Mouse (Mus musculus): ENCODE data around the gene Izumo1. TPM values are rescaled to one million over a fixed set of nuclear protein-coding genes. Genes with fewer than 3 reads are reported as not detected.

Gene Izumo1
- 0.08 and 0.10 TPM in 2 replicates for polyA plus RNA-seq (2012; rRNA removed)

- no peak for DNase-seq (ENCODE audit: extremely low spot score in 1 of 2, low spot score in 1 of 2)
These were observed at the start of gene Izumo1 for GRCm38 (mm10) chr7:45621443-45621842. TSS of gene Izumo1 (plus strand) at chr7:45621811.

DNA sequence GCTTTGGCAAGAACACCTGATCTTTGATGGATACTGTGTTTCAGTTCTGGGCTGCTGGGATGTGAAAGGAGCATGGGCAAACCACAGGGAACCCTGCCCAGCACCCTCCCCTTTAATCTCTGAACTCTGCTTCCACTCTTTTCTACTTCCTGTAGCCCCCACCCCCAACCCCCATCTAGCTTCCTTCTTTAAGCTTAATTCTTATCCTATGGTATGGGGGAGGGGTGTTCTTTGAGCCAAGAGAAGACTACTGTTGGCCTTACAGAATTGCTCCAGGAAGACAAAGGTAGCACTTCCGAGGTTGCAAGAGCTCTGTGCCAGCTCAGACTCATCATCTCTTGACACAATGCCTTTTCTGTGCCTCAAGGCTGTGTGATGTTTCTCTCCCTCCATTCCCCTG is 49.6 kb upstream of the Izumo1 start:
- DNase-seq (ENCODE audit: extremely low spot score in 1 of 2, low spot score in 1 of 2) = no peak

GRCm38 (mm10) chr7:45573954-45574353 is 47.7 kb upstream of the Izumo1 start:
- no peak for DNase-seq (ENCODE audit: extremely low spot score in 1 of 2, low spot score in 1 of 2)

DNA sequence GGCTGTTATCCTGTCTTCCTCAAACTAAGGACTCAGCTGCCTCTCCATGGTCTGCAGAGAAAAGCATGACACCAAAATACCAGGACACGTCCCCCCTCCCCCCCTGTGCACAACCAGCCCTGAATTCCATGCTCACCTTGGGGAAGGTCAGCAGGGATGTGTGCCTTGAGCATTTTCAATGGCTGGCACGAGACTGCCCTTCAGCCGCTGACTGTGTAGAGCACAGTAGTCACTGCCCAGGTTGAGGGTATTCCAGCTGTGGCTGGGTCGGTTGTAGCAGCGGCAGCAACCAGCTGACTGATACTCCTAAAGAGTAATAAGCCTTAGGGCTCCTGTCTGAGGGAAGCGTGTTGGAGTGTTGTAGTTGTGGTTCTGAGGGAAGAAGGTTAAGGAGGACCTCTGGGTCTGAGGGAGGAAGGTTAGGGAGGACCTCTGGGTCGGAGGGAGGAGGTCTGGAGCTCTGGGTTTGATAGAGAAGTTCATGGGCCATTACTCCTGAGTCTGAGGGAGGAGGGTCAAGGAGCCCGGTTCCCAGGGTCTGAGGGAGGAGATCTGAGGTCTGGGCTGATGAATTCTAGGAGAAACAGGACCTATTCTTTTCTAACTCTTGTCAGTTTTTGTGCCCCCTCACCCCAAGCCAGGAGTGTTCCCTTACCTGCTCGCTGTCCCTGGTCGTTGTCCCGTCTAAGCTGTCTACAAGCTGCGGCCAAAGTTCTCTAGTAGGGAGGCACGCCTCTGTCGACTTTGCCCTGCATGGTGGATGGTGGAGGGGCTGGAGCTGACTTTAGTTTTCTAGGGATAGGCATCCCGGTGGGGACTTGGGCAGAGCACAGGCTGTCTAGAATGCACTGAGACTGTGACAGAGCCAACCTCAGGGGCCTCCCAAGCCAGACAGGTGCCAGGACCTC is 46.9 kb upstream of the Izumo1 start:
- DNase-seq (ENCODE audit: extremely low spot score in 1 of 2, low spot score in 1 of 2) = no peak

DNA sequence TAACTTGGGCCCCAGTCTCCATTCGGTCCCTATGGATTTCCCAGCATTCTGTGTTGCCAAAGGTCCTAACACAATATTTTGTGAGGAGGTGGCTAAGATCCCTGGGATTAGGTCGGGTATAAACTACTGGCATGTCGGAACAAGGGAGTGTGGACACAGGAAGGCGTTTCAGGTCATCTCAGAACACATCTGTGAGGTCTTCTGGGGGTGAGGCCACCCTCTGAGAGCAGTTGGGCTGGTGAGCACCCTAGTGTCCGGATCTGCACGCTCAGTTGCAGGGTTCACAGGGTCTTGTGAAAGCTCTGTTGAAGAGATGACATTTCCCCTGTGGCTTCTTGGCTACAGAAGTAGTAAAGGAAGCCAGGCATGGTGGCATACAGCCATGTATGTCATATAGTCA is 35.7 kb upstream of the Izumo1 start:
- DNase-seq (ENCODE audit: extremely low spot score in 1 of 2, low spot score in 1 of 2) = no peak

- DNase-seq (ENCODE audit: extremely low spot score in 1 of 2, low spot score in 1 of 2) = no peak
These were observed 33.7 kb upstream of the Izumo1 start for GRCm38 (mm10) chr7:45587631-45588592.

DNA sequence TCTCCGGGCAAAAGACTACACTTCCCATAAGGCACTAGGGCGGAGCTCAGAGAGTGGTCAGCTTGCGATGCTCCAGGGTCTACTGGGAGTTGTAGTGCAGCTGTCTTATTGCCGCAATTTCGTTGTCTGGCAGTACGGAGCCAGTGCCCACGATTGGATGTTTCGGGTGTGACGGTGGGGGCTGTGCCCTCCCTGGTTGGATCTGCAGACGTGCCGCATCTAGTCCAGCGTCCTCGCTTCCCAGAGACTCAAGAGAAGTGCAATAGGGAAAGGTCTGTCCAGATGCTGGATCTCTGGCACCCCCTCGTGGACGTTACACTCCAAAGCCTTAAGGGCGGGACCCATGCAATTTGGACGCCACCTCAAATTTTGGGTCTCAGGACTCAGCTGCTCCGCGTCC is 32.4 kb upstream of the Izumo1 start:
- DNase-seq (ENCODE audit: extremely low spot score in 1 of 2, low spot score in 1 of 2) = peak; percentile 98 to 99

DNA sequence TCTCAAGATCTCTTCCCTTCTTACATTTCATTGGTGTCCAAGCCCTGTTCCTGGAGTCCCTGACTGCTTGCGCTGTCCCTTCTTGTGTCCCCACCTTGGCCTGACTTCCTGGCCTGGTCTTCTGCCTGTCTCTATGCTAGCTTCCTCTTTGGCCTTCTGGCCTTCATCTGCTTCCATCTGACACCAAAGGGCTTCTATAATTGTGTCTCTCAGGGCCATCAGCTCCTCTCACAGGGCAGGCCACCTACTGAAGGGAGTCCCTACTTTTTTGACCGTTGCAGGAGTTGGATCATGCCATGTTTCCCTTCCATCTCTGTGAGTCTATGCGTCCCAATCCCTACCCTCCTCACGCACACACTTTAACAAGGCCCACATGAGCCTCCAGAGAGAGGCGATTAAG is 31.7 kb upstream of the Izumo1 start:
- no peak for DNase-seq (ENCODE audit: extremely low spot score in 1 of 2, low spot score in 1 of 2)

DNA sequence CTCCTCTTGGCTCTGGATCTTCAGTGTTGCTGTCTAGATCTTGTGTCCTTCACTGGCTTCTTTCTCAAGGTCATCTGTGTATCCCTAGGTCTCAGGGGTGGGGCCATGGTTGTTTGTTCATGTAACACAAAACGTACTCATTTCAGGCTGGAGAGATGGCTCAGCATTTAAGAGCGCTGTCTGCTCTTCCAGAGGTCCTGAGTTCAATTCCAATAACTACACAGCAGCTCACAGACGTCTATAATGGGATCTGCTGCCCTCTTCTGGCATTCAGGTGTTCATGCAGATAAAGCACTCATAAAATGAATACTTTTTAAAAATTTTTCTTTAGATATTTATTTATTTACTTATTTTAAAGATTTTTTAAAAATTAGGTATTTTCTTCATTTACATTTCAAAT is 30.7 kb upstream of the Izumo1 start:
- DNase-seq (ENCODE audit: extremely low spot score in 1 of 2, low spot score in 1 of 2) = peak in 1 of 2 experiments; percentile 24

GRCm38 (mm10) chr7:45591880-45592279 is 29.7 kb upstream of the Izumo1 start:
- no peak for DNase-seq (ENCODE audit: extremely low spot score in 1 of 2, low spot score in 1 of 2)

GRCm38 (mm10) chr7:45593118-45593815 is 28.3 kb upstream of the Izumo1 start:
- peak in 1 of 2 experiments; percentile 85 for DNase-seq (ENCODE audit: extremely low spot score in 1 of 2, low spot score in 1 of 2)

DNA sequence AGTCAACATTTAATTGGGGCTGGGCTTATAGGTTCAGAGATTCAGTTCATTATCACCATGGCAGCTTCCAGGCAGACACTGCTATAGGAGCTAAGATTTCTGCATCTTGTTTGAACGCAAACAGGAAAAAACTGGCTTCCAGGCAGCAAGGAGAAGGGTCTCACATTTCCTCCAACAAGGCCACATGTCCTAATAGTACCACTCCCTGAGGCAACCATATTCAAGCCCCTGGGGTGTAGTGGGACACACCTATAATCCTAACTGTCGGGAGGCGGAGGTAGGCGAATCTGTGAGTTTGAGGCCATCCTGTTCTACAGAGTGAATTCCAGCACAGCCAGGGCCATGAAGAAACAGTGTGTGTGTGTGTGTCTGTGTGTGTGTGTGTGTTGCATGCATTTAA is 26.4 kb upstream of the Izumo1 start:
- DNase-seq (ENCODE audit: extremely low spot score in 1 of 2, low spot score in 1 of 2) = no peak

GRCm38 (mm10) chr7:45596107-45596506 is 25.5 kb upstream of the Izumo1 start:
- DNase-seq (ENCODE audit: extremely low spot score in 1 of 2, low spot score in 1 of 2) = no peak

DNA sequence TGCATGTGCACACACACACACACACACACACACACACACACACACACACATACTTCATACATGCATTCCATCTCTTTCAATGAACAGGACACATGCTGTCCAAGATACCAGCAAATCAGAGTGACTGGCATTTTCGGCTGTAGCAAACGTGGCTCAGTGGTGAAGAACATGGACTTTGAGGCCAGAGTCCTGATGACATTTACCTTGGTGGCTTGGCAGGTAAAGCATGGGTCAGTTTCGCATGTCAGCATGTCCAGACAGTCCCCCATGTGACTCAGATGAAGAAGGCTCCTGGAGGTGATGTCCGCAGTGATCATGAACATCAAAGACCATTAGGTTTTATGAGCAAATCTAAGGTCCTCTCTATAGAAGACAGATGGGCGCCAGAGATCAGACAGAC is 24.6 kb upstream of the Izumo1 start:
- DNase-seq (ENCODE audit: extremely low spot score in 1 of 2, low spot score in 1 of 2) = no peak

DNA sequence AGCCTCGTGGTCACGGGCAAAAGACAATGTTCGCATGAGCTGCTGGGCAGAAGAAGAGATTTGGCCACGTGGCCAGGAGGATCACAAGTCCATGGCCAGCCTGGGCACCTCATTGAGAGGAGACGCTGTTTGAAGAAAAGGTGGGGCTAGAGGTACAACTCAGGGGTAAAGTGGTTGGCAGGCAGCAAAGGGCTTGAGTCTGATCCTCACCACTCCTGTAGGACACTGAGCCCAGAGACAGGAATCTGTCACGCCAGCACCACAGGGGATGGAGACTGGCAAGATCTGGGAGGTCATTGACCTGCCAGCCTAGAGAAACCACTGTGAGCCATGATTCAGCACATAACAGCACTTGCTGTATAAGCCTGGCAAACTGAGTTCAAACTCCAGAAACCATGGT is 24.1 kb upstream of the Izumo1 start:
- DNase-seq (ENCODE audit: extremely low spot score in 1 of 2, low spot score in 1 of 2) = no peak

DNA sequence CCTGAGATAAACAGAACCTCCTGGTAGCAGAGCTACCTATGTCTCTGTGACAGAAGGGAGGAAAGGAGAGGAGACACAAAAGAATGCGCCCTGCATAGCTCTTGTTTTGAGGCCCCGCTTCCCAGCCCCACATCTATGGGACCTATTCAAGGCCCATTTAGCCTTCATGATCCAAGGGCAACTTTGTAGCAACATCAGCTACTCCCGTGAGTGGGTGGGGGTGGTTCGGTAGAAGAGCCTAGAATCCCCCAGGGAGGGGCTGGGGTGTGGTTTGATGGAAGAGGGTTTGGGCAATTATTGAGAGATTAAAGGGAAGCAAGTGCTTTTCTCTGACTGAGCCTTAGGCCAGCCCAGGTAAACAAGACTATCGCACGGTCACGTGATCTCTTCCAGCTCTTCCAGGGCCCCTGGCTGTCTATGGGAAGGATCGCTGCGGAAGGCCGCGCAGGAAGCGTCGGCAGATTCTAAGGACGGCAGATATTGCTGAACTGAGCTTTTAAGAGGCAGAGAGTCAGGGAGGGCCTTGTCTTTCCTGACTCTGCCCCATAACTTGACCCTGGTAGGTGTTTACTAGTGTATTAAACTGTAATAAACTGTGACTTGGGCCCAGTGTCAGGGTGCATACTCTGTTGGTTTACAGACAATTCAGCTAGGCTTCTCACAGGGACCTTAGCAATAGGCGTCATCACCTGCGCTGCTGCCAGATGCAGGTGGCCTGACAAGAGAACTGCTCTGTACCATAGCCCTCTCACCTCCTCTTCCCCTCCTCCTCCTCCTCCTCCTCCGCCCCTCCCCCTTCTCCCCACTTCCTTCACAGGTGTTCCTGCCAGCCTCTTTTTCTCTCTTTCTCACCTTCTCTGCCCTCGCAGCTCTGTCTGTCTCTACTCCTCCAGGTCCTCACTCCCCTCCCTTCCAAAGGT is 22.4 kb upstream of the Izumo1 start:
- no peak for DNase-seq (ENCODE audit: extremely low spot score in 1 of 2, low spot score in 1 of 2)

DNA sequence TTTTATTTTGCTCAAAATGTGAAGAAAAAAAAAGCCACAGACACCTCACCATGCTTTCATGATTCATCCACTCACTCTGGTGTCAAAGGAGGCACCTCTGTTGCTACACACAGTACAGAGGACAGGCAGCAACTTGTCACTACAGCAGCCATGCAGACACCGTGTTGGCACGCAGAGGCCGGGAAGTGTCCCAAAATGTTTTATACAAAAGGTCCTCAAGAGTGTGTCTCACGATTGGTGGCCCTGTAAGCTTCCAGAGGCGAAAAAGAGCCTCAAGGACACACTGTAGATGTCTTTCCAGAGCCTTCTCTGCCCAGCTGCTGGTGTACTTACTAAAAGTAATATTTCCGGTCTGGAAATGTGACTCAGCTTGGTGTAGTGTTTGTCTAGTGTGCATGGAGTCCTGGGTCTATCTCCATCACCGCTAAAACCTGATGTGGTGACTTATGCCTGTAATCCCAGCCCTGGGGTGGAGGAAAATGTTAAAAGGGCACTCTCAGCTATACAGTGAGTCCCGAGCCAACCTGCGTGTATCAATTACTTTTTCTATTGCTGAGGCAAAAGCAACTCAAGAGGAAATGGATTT is 15.8 kb upstream of the Izumo1 start:
- no peak for DNase-seq (ENCODE audit: extremely low spot score in 1 of 2, low spot score in 1 of 2)

DNA sequence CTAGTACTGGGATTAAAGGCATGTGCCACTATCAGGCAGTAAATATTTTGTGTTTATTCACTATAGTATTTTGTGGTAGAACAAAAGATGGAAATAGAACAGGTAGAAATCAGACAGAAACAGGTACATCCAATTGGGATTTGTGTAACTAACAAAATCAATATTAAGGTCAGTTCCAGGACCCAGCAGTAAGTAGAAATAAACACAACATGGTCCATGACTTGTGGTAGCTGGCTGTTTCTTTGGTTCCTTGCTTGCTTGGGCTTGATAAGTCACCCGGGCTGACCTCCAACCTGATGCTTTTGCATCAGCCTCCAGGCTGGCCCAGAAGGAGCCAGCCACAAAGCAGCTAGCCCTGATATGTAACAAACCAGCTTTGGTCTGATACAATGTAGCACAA is 12.1 kb upstream of the Izumo1 start:
- DNase-seq (ENCODE audit: extremely low spot score in 1 of 2, low spot score in 1 of 2) = no peak

DNA sequence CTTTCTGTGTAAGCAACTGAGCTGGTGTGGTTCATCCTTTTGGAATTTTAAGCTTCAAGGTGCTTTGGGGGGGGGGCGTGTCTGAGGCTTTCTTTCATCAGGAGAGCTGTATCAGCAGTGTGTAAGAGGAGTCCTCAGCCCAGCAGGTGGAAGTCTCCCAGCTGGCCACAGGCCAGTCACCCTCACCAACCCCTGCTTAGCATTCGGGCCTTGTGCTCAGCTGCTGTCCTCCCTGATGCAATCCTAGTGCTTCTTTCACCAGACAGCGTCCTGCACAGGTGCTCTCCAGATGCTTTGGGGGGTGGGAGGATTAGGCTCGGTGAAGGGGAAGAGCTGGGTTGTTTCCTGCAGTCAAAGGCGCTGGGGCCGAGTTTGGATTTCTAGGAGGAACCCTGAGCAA is 5.3 kb upstream of the Izumo1 start:
- DNase-seq (ENCODE audit: extremely low spot score in 1 of 2, low spot score in 1 of 2) = no peak
